Mouse (Mus musculus) MN1 (cell line): ENCODE measurements at regions not wholly inside any gene's neighbourhood (a gene's known extent, or its start where the extent isn't known, plus 50 kb on each side); places are given as distances from the start of the nearest gene placed in this dataset.

Experiments used
- DNase-seq: peaks from one replicate; pipeline ENCODE4 v3.0.0-alpha.2; 2016; ENCODE audit warnings: low spot score

- DNase-seq: no peak
Observed at GRCm38 (mm10) chrX:63991127-63991526, 160.9 kb downstream of the Gm6760 start.

GRCm38 (mm10) chrX:63972386-63972785 is 179.6 kb downstream of the Gm6760 start:
- peak; percentile 19 for DNase-seq
